In genomic region chr12:103314640-103315361, GRCm38 (mm10) we compare ENCODE assay signal across 8 mouse cellular contexts. TPM values are rescaled to one million over a fixed set of nuclear protein-coding genes. Genes with fewer than 3 reads are reported as not detected.
DNase-seq lines count a peak whose midpoint lies in the region; ATAC-seq lines count a peak whose summit lies in the region.
"Had no signal": no experiment of that assay in that cellular context is flagged by ENCODE, and none has a peak within 500 bp of the region (broad histone marks: within the 10 kb centered on the region; RNA-seq: fewer than 3 reads in every experiment).

No protein-coding gene starts in this region.

- H3K9ac ChIP-seq in hindbrain, embryonic 12.5 days = peak overlapping the region; percentile 55; the same call in 1 of the 2 replicates
- H3K9ac ChIP-seq in neural tube, embryonic 11.5 days (ENCODE audit: low read length) = peak overlapping the region; percentile 62

- H3K4me2 ChIP-seq in hindbrain, embryonic 12.5 days (replicated peaks) = peak overlapping the region; percentile 71
- H3K4me2 ChIP-seq in neural tube, embryonic 11.5 days (ENCODE audit: low read depth) = peak overlapping the region; percentile 62

- 2% methylated on average over 25 of the region's 25 CpGs for WGBS in embryonic facial prominence, embryonic 10.5 days
- WGBS in hindbrain, embryonic 12.5 days = 3% methylated on average over 24 of the region's 25 CpGs
- WGBS in neural tube, embryonic 11.5 days = 1% methylated on average over 25 of the region's 25 CpGs

- DNase-seq in left cerebral cortex, postnatal 14 days (ENCODE audit: low spot score in 2 of 2) = peak; percentile 39 to 62
- no peak for DNase-seq in left cerebral cortex, postnatal 36 days (ENCODE audit: low spot score in 2 of 2)
- peak; percentile 65 for DNase-seq in embryonic facial prominence, embryonic 10.5 days (ENCODE audit: low spot score)
- DNase-seq in neural tube, embryonic 11.5 days (ENCODE audit: low spot score) = peak; percentile 82
- DNase-seq in cerebellum, adult 8-10 months = no peak
- no peak for DNase-seq in left cerebral cortex, postnatal 25 days (ENCODE audit: low spot score in 2 of 2)

- peaks cover 65% of the 10 kb centered on the region for H3K4me1 ChIP-seq in embryonic facial prominence, embryonic 10.5 days
- peaks cover 55% of the 10 kb centered on the region for H3K4me1 ChIP-seq in hindbrain, embryonic 12.5 days
- peaks cover 41% of the 10 kb centered on the region for H3K4me1 ChIP-seq in neural tube, embryonic 11.5 days (ENCODE audit: control insufficient read depth, insufficient read depth, low read length)

- intact Hi-C loops in left cerebral cortex, postnatal 14 days (cut with DNase I) = no loop called here
- intact Hi-C loops in left cerebral cortex, postnatal 36 days (cut with DNase I) = loop anchor here (5.0 kb wide), 1 partner anchor 38 kb away; no protein-coding TSS in a partner anchor
- intact Hi-C loops in left cerebral cortex, postnatal 25 days (cut with DNase I) = no loop called here

- H3K27ac ChIP-seq in embryonic facial prominence, embryonic 10.5 days (replicated peaks) = peak overlapping the region; percentile 85
- peak overlapping the region; percentile 81 for H3K27ac ChIP-seq in hindbrain, embryonic 12.5 days
- H3K27ac ChIP-seq in neural tube, embryonic 11.5 days (ENCODE audit: low read depth, low read length) = peak overlapping the region; percentile 92

- peak overlapping the region; percentile 57 for H3K4me3 ChIP-seq in embryonic facial prominence, embryonic 10.5 days
- peak overlapping the region; percentile 36 for H3K4me3 ChIP-seq in hindbrain, embryonic 12.5 days
- peak overlapping the region; percentile 41 for H3K4me3 ChIP-seq in neural tube, embryonic 11.5 days (ENCODE audit: low read depth, low read length)

- ATAC-seq in hindbrain, embryonic 12.5 days (ENCODE audit: low FRiP score) = peak; percentile 83
- peak; percentile 88 for ATAC-seq in neural tube, embryonic 11.5 days (ENCODE audit: insufficient read depth, low FRiP score, low TSS enrichment)

- H3K9me3 ChIP-seq in embryonic facial prominence, embryonic 10.5 days = 0 out of 2 replicates have a peak, but pooled peaks cover 5% of the 10 kb centered on the region
- H3K9me3 ChIP-seq in hindbrain, embryonic 12.5 days (replicated peaks) = no peaks in the 10 kb centered on the region
- H3K9me3 ChIP-seq in neural tube, embryonic 11.5 days (ENCODE audit: control insufficient read depth, low read length) = no peaks in the 10 kb centered on the region

- H3K27me3 ChIP-seq in embryonic facial prominence, embryonic 10.5 days (replicated peaks; ENCODE audit: low read depth, poor library complexity, severe bottlenecking) = peaks cover 69% of the 10 kb centered on the region
- peaks cover 30% of the 10 kb centered on the region for H3K27me3 ChIP-seq in hindbrain, embryonic 12.5 days
- H3K27me3 ChIP-seq in neural tube, embryonic 11.5 days (ENCODE audit: control insufficient read depth, insufficient read depth, low read length) = 0 out of 2 replicates have a peak, but pooled peaks cover 2% of the 10 kb centered on the region

- H3K36me3 ChIP-seq in embryonic facial prominence, embryonic 10.5 days (replicated peaks) = no peaks in the 10 kb centered on the region
- no peaks in the 10 kb centered on the region for H3K36me3 ChIP-seq in hindbrain, embryonic 12.5 days
- no peaks in the 10 kb centered on the region for H3K36me3 ChIP-seq in neural tube, embryonic 11.5 days (ENCODE audit: control insufficient read depth, insufficient read depth, low read length)

RNA-seq across cellular contexts. Expression of gene Fam181a, which starts 4.0 kb away (rescaled TPM):
- total RNA-seq in left cerebral cortex, postnatal 14 days (2021) = 1 to 10 TPM; 2.6 to 4.5 TPM
- 1 to 10 TPM; 1.6 to 2.5 TPM for total RNA-seq in left cerebral cortex, postnatal 36 days (2021)
- polyA plus RNA-seq in embryonic facial prominence, embryonic 10.5 days (2016; fragmentation: Nextera tagmentation; extraction: Ambion mirVana) = 3.6 and 9.3 TPM in 2 replicates
- 13.6 and 14.4 TPM in 2 replicates for polyA plus RNA-seq in hindbrain, embryonic 12.5 days (2016; fragmentation: Nextera tagmentation; extraction: Ambion mirVana)
- 23.7 and 24.2 TPM in 2 replicates for polyA plus RNA-seq in neural tube, embryonic 11.5 days (2014; fragmentation: Nextera tagmentation; extraction: Ambion mirVana)
- total RNA-seq in left cerebral cortex, postnatal 25 days (2021) = 1 to 10 TPM; 1.5 to 2.7 TPM
- total RNA-seq: liver, adult 2 months had no signal
- polyA plus RNA-seq: liver, adult 2 months had no signal

RNA-seq across cellular contexts. Expression of gene Asb2, which starts 41.0 kb away (rescaled TPM):
- 1 to 10 TPM; 2.5 to 3.6 TPM for total RNA-seq in left cerebral cortex, postnatal 14 days (2021)
- 1 to 10 TPM; 2.8 to 4.0 TPM for total RNA-seq in left cerebral cortex, postnatal 36 days (2021)
- polyA plus RNA-seq in embryonic facial prominence, embryonic 10.5 days (2016; fragmentation: Nextera tagmentation; extraction: Ambion mirVana) = 0.51 and 0.75 TPM in 2 replicates
- polyA plus RNA-seq in hindbrain, embryonic 12.5 days (2016; fragmentation: Nextera tagmentation; extraction: Ambion mirVana) = 0.71 and 2.0 TPM in 2 replicates
- polyA plus RNA-seq in neural tube, embryonic 11.5 days (2014; fragmentation: Nextera tagmentation; extraction: Ambion mirVana) = 2.9 and 3.4 TPM in 2 replicates
- 1 to 10 TPM; 2.7 to 3.4 TPM for total RNA-seq in left cerebral cortex, postnatal 25 days (2021)

Comparison
In these comparisons a context has a peak if more than half of its experiments do, and no peak if none do; other contexts are left out.
1. DNase-seq: peak in left cerebral cortex, postnatal 14 days (2 of 2), embryonic facial prominence, embryonic 10.5 days (single experiment) and neural tube, embryonic 11.5 days (single experiment); none in left cerebral cortex, postnatal 36 days (0 of 2), cerebellum, adult 8-10 months (single experiment) and left cerebral cortex, postnatal 25 days (0 of 2).
2. Peak in every context shown above with its lines, with median percentiles within 50 percentile points of each other: H3K27ac ChIP-seq and H3K4me3 ChIP-seq.